ENCODE assay signal across 14 mouse cellular contexts in genomic region chr2:165644057-165644456, GRCm38 (mm10). TPM values are rescaled to one million over a fixed set of nuclear protein-coding genes. Genes with fewer than 3 reads are reported as not detected.
A peak's percentile ranks its signal among the peaks of the same experiment; 100 is the strongest.
DNase-seq lines count a peak whose midpoint lies in the region; ATAC-seq lines count a peak whose summit lies in the region.
"Had no signal": no experiment of that assay in that cellular context is flagged by ENCODE, and none has a peak within 500 bp of the region (broad histone marks: within the 10 kb centered on the region; RNA-seq: fewer than 3 reads in every experiment).

No protein-coding gene starts in this region.

- intact Hi-C loops in gastrocnemius, postnatal 14 days (cut with DNase I; ENCODE audit: low total_unique reads), result no loop called here

- peaks cover 88% of the 10 kb centered on the region for H3K4me1 ChIP-seq in hindbrain, embryonic 10.5 days (replicated peaks)
- H3K4me1 ChIP-seq in hindbrain, embryonic 14.5 days (replicated peaks; ENCODE audit: control insufficient read depth, insufficient read depth, low read length), result no peaks in the 10 kb centered on the region

- no peak overlapping the region for H3K4me2 ChIP-seq in hindbrain, embryonic 14.5 days (replicated peaks)
- H3K4me2 ChIP-seq: heart, embryonic 13.5 days; hindbrain, embryonic 13.5 days; liver, embryonic 11.5 days had no signal

- H3K27ac ChIP-seq in hindbrain, embryonic 10.5 days, result peak overlapping the region; percentile 76
- no peak overlapping the region for H3K27ac ChIP-seq in hindbrain, embryonic 14.5 days
- H3K27ac ChIP-seq: heart, embryonic 13.5 days; hindbrain, embryonic 13.5 days; left cerebral cortex, adult 2 months had no signal

- H3K4me3 ChIP-seq in hindbrain, embryonic 10.5 days, result no peak overlapping the region
- no peak overlapping the region for H3K4me3 ChIP-seq in hindbrain, embryonic 14.5 days (replicated peaks; ENCODE audit: low read length)
- H3K4me3 ChIP-seq: heart, embryonic 13.5 days; hindbrain, embryonic 13.5 days; left cerebral cortex, adult 2 months; myocyte had no signal

- 81% methylated on average over 9 of the region's 9 CpGs for WGBS in hindbrain, embryonic 10.5 days
- WGBS in hindbrain, embryonic 14.5 days, result 79% methylated on average over 9 of the region's 9 CpGs

- no peak for DNase-seq in hindbrain, embryonic 10.5 days (ENCODE audit: low spot score)
- no peak for DNase-seq in hindbrain, embryonic 14.5 days (ENCODE audit: low spot score)
- peak; percentile 45 for DNase-seq in brain, adult 2 months (ENCODE audit: low read depth, low spot score)
- DNase-seq in cerebellum, postnatal 10 days, result peak; percentile 48 to 65
- DNase-seq in lung, postnatal 36 days, result peak; percentile 67
- DNase-seq in gastrocnemius, postnatal 14 days, result no peak
- no peak for DNase-seq in thymus, postnatal 25 days
- DNase-seq: kidney, adult 11 months; retina, postnatal 1 day had no signal

- no peaks in the 10 kb centered on the region for H3K27me3 ChIP-seq in hindbrain, embryonic 10.5 days (ENCODE audit: insufficient read depth, poor library complexity, severe bottlenecking)
- no peaks in the 10 kb centered on the region for H3K27me3 ChIP-seq in hindbrain, embryonic 14.5 days (ENCODE audit: control insufficient read depth, insufficient read depth, low read length)
- H3K27me3 ChIP-seq: heart, embryonic 13.5 days; hindbrain, embryonic 13.5 days had no signal

- no peak overlapping the region for H3K9ac ChIP-seq in hindbrain, embryonic 14.5 days
- H3K9ac ChIP-seq: heart, embryonic 13.5 days; hindbrain, embryonic 13.5 days had no signal

- no peaks in the 10 kb centered on the region for H3K36me3 ChIP-seq in hindbrain, embryonic 10.5 days
- no peaks in the 10 kb centered on the region for H3K36me3 ChIP-seq in hindbrain, embryonic 14.5 days (replicated peaks; ENCODE audit: control insufficient read depth, insufficient read depth)
- H3K36me3 ChIP-seq: heart, embryonic 13.5 days; hindbrain, embryonic 13.5 days had no signal

- no peak for ATAC-seq in hindbrain, embryonic 14.5 days (ENCODE audit: low FRiP score)

- no peaks in the 10 kb centered on the region for H3K9me3 ChIP-seq in hindbrain, embryonic 10.5 days
- H3K9me3 ChIP-seq in hindbrain, embryonic 14.5 days (ENCODE audit: control insufficient read depth, low read length), result no peaks in the 10 kb centered on the region
- H3K9me3 ChIP-seq: heart, embryonic 13.5 days; hindbrain, embryonic 13.5 days had no signal

RNA-seq across cellular contexts. Expression of gene Eya2, which starts 49.2 kb away (rescaled TPM):
- polyA plus RNA-seq in hindbrain, embryonic 10.5 days (2016; fragmentation: Nextera tagmentation; extraction: Ambion mirVana), result 28.1 and 32.8 TPM in 2 replicates
- polyA plus RNA-seq in hindbrain, embryonic 14.5 days (2014; fragmentation: Nextera tagmentation; extraction: Ambion mirVana), result 7.9 and 10.0 TPM in 2 replicates
- 1 to 10 TPM; 3.7 to 5.1 TPM for total RNA-seq in gastrocnemius, postnatal 14 days (2021)

Comparison
In these comparisons a context has a peak if more than half of its experiments do, and no peak if none do; other contexts are left out.
1. DNase-seq: peak in brain, adult 2 months (single experiment), cerebellum, postnatal 10 days (2 of 2) and lung, postnatal 36 days (single experiment); none in hindbrain, embryonic 10.5 days (single experiment), hindbrain, embryonic 14.5 days (single experiment), gastrocnemius, postnatal 14 days (single experiment) and thymus, postnatal 25 days (single experiment).